Mouse (Mus musculus) midbrain, embryonic 15.5 days (tissue): Measurements from ENCODE around the gene Ctsd. TPM values are rescaled to one million over a fixed set of nuclear protein-coding genes. Genes with fewer than 3 reads are reported as not detected.
A peak's percentile ranks its signal among the peaks of the same experiment; 100 is the strongest.

ENCODE experiments used
- ATAC-seq: fragments of 200-750 bp; cut with Nextera tagmentation; replicated peaks from 2 replicates; pipeline ENCODE4 v1.8.0; 2017; ENCODE audit warnings: moderate TSS enrichment
- H3K27ac ChIP-seq: fragments of 300-500 bp; sonication (generic); 2 replicates; pipeline ENCODE4 v1.5.1; 2015; ENCODE audit warnings: mild to moderate bottlenecking, inconsistent platforms
- H3K27me3 ChIP-seq: fragments of 300-500 bp; sonication (generic); replicated peaks from 2 replicates; pipeline ENCODE4 v1.6.1; 2015; ENCODE audit warnings: inconsistent platforms
- H3K36me3 ChIP-seq: fragments of 300-500 bp; sonication (generic); replicated peaks from 2 replicates; pipeline ENCODE4 v1.6.1; 2015; ENCODE audit warnings: inconsistent platforms
- H3K4me1 ChIP-seq: fragments of 300-500 bp; sonication (generic); 2 replicates; pipeline ENCODE4 v1.6.1; 2015; ENCODE audit warnings: inconsistent platforms
- H3K4me2 ChIP-seq: fragments of 300-500 bp; sonication (generic); 2 replicates; pipeline ENCODE4 v1.6.1; 2015; ENCODE audit warnings: inconsistent platforms, mild to moderate bottlenecking, moderate library complexity
- H3K4me3 ChIP-seq: fragments of 300-500 bp; sonication (generic); 2 replicates; pipeline ENCODE4 v1.5.1; 2015; ENCODE audit warnings: mild to moderate bottlenecking, inconsistent platforms
- H3K9ac ChIP-seq: fragments of 300-500 bp; sonication (generic); 2 replicates; pipeline ENCODE4 v1.6.1; 2015; ENCODE audit warnings: mild to moderate bottlenecking, inconsistent platforms
- H3K9me3 ChIP-seq: fragments of 300-500 bp; sonication (generic); 2 replicates; pipeline ENCODE4 v1.6.1; 2016; ENCODE audit warnings: inconsistent platforms
- WGBS: fragments of 180-500 bp; shearing (Covaris S2); methylation state at CpG from one replicate; pipeline ENCODE4 v1.1.7; 2015; ENCODE audit warnings: mixed read lengths; 5-methylcytosine and 5-hydroxymethylcytosine counted together
- polyA plus RNA-seq: library from polyadenylated mRNA; unstranded; fragments of >200 nt; fragmentation: Nextera tagmentation; extraction: Ambion mirVana; gene quantifications from 2 replicates; pipeline ENCODE4 v1.2.1, GENCODE M21; 2015

The Ctsd gene
- polyA plus RNA-seq, 1 experiment from 2014 or later: 254 TPM

DNA sequence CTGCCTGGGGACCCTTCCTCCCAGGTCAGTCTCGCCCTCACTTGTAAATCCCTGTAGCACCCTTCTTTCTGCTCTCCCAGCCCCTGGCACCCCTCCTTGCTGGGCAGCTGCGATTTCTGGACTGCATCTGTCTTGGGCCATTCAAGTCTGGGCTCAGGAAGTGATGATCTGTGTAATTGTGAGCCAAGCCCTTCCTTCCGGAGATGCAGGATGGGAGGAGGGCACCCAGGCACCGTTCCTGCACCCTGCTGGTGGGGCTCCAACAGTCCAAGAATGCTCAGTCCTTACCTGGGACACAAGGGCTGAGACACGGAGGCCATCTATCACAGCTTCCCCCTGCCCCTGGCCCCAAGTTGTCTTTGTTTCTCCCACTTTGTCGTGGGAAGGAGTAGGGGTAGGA, 18.0 kb downstream of the Ctsd start:
- H3K4me2 ChIP-seq: no peak overlapping the region
- ATAC-seq: no peak
- H3K27me3 ChIP-seq: peaks cover 27% of the 10 kb centered on the region
- no peak overlapping the region for H3K9ac ChIP-seq
- peaks cover 10% of the 10 kb centered on the region for H3K4me1 ChIP-seq
- H3K9me3 ChIP-seq: no peaks in the 10 kb centered on the region
- WGBS: 76% methylated on average over 6 of the region's 6 CpGs
- H3K27ac ChIP-seq: no peak overlapping the region
- H3K4me3 ChIP-seq: no peak overlapping the region
- H3K36me3 ChIP-seq: no peaks in the 10 kb centered on the region

DNA sequence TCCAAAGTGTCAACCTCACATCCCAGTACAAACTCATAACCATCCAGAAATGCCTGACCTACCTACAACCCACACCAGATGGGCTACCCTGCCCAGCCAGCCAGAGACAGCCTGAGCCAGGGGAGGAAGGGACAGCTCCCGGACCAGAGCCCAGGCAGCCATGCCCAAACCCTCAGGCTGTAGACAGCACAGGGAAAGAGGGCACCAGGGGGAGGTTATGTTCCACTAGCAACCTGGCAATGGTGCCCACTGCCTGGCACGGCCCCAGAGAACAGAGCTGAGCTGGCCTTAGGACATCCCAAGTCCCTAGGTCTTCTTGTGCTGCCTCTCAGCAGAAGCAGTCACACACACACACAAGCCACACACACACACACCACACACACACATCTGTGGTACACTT, 19.0 kb downstream of the Ctsd start:
- no peaks in the 10 kb centered on the region for H3K9me3 ChIP-seq
- H3K9ac ChIP-seq: no peak overlapping the region
- ATAC-seq: no peak
- H3K36me3 ChIP-seq: no peaks in the 10 kb centered on the region
- no peak overlapping the region for H3K27ac ChIP-seq
- peaks cover 27% of the 10 kb centered on the region for H3K27me3 ChIP-seq
- no peak overlapping the region for H3K4me2 ChIP-seq
- no peak overlapping the region for H3K4me3 ChIP-seq
- WGBS: 82% methylated on average over 2 of the region's 2 CpGs
- peaks cover 10% of the 10 kb centered on the region for H3K4me1 ChIP-seq

DNA sequence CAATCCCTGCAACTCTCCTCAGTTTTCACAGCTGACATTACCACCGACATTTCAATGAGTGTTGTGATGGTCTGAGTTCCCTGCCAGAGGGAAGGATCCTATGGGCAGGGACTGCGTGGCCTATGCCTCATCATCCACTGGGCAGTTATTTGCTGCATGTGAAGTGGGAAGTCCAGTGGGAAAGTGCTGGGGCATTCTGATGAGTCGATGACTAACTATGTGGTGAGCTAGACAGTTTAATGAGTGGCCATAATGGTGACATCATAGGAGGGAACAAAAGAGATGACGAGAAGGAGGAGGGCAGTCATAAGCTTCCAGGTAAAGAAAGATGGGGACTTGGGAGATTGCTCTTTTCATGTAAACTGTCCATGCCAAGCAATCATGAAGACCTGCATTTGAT, 24.7 kb downstream of the Ctsd start:
- H3K27ac ChIP-seq: no peak overlapping the region
- no peak for ATAC-seq
- H3K36me3 ChIP-seq: no peaks in the 10 kb centered on the region
- H3K4me2 ChIP-seq: no peak overlapping the region
- 80% methylated on average over 4 of the region's 4 CpGs for WGBS
- H3K9me3 ChIP-seq: no peaks in the 10 kb centered on the region
- H3K9ac ChIP-seq: no peak overlapping the region
- no peaks in the 10 kb centered on the region for H3K27me3 ChIP-seq
- H3K4me1 ChIP-seq: no peaks in the 10 kb centered on the region
- no peak overlapping the region for H3K4me3 ChIP-seq

DNA sequence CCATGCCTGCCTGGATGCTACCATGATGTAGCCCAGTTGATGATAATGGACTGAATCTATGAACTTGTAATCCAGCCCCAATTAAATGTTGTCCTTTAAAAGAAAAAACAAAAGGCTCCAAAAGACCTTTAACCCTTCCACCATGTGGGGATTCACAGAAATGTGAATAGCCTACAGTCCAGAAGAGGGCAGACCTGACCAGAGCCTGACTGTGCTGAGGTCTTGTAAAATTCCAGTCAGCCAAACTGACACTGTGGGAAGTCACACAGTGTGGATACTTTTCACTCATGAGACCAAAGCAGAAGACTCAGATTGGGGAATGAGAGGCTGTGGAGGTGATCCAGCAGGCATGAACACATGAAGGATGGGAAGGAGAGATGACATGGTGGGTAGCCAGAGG, 27.1 kb downstream of the Ctsd start:
- no peak for ATAC-seq
- no peaks in the 10 kb centered on the region for H3K9me3 ChIP-seq
- H3K27me3 ChIP-seq: no peaks in the 10 kb centered on the region
- no peak overlapping the region for H3K27ac ChIP-seq
- H3K4me2 ChIP-seq: no peak overlapping the region
- H3K36me3 ChIP-seq: no peaks in the 10 kb centered on the region
- no peaks in the 10 kb centered on the region for H3K4me1 ChIP-seq
- H3K9ac ChIP-seq: no peak overlapping the region
- no peak overlapping the region for H3K4me3 ChIP-seq

DNA sequence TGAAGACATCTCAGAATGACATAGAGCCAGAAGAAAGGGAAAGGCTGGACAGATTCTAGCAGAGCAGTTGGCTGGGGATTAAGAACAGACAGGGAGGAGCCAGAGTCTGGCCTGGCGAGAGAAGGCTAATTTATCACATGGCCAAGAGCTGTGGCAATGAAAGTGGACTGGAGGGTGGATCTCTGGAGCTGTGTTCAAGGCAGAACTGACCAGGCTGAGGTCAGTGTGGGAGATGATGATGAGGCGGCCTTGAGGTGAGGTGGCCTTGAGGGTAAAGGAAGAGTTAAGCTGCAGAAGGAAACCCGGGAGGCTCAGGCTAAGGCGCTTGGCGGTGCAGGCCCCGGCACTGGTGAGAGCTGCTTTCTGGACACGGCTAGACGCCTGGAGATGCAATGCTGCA, 28.7 kb downstream of the Ctsd start:
- no peaks in the 10 kb centered on the region for H3K27me3 ChIP-seq
- H3K9me3 ChIP-seq: no peaks in the 10 kb centered on the region
- no peak overlapping the region for H3K27ac ChIP-seq
- no peak overlapping the region for H3K4me3 ChIP-seq
- no peaks in the 10 kb centered on the region for H3K4me1 ChIP-seq
- H3K9ac ChIP-seq: no peak overlapping the region
- ATAC-seq: no peak
- H3K4me2 ChIP-seq: no peak overlapping the region
- 70% methylated on average over 8 of the region's 8 CpGs for WGBS
- no peaks in the 10 kb centered on the region for H3K36me3 ChIP-seq

DNA sequence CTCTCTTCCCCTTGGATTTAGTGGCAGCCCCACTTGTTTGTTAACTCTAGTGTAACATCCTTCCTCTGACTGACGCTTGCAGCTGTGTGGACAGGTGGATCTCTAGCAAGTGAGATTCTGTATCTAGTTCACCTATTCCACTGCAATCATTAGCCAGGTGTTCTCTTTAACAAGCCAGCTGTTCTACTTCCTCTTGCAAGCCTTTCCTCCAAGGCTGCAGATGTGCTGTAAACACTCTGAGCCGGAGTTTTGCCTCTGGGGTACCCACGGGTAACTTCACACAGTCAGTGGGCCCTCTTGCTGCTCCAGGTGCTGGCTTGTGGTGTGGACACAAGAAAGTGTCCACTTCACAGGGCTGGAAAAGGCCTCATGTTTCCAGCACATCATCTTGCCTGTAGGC, 30.3 kb downstream of the Ctsd start:
- Histone ChIP-seq H3K36me3 (no peaks in the 10 kb centered on the region), H3K9ac (no peak overlapping the region), H3K27me3 (no peaks in the 10 kb centered on the region), H3K4me2 (no peak overlapping the region), H3K9me3 (no peaks in the 10 kb centered on the region), H3K4me1 (no peaks in the 10 kb centered on the region), H3K4me3 (no peak overlapping the region), H3K27ac (no peak overlapping the region)
- no peak for ATAC-seq
- WGBS: 89% methylated on average over 3 of the region's 3 CpGs

DNA sequence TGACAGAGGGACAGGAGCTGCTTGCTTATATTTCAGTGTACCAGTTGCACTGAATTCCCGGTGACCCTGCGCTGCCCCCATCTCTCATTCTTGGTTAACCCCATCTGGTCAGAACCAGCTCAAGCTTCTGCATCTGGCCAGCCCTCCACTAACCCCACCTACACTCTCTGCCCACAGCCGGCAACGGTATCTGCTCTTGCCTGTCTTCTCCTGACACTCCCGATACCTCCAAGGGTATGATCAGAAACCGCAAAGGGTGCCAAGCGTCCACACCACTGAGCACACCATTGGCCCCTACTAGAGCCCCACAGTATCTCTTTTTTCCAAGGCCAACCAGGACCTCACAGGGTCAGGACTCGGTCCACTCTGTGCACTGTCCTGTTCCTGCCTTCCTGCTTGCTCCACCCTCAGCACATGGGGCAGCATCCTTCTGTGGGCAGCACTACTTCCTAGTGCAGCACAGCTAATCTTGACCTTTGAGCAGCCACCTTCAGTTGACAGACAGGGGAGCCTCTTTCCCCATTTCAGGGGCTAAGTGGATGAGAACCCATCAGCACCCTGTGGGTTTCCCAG, 33.1 kb downstream of the Ctsd start:
- no peaks in the 10 kb centered on the region for H3K9me3 ChIP-seq
- no peaks in the 10 kb centered on the region for H3K27me3 ChIP-seq
- H3K27ac ChIP-seq: no peak overlapping the region
- 79% methylated on average over 8 of the region's 8 CpGs for WGBS
- no peak overlapping the region for H3K4me2 ChIP-seq
- no peak for ATAC-seq
- H3K4me1 ChIP-seq: no peaks in the 10 kb centered on the region; the same call in 1 of the 2 replicates
- H3K4me3 ChIP-seq: no peak overlapping the region
- H3K9ac ChIP-seq: no peak overlapping the region
- no peaks in the 10 kb centered on the region for H3K36me3 ChIP-seq

DNA sequence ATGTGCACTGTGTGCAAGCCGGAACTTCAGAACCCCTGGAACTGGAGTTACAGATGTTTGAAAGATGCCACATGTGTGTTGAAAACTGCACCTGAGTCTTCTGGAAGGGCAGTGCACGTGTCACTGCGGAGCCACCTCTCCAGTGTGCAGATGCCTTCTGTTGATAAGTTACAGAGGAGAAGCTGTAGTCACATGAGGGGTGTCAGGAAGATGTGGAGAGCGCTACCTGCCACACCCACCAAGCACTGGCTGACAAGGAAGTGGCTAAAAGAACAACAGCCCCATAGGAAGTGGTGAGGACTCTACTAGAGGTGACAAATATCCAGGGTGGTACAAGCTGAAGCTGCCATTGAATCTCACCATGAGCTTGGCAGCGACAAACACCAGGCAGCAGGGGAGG, 34.0 kb downstream of the Ctsd start:
- no peak overlapping the region for H3K4me2 ChIP-seq
- WGBS: 73% methylated on average over 5 of the region's 5 CpGs
- H3K27me3 ChIP-seq: no peaks in the 10 kb centered on the region
- no peak overlapping the region for H3K4me3 ChIP-seq
- no peak overlapping the region for H3K27ac ChIP-seq
- no peak for ATAC-seq
- H3K9me3 ChIP-seq: no peaks in the 10 kb centered on the region
- no peak overlapping the region for H3K9ac ChIP-seq
- no peaks in the 10 kb centered on the region for H3K36me3 ChIP-seq
- H3K4me1 ChIP-seq: peaks cover 5% of the 10 kb centered on the region

DNA sequence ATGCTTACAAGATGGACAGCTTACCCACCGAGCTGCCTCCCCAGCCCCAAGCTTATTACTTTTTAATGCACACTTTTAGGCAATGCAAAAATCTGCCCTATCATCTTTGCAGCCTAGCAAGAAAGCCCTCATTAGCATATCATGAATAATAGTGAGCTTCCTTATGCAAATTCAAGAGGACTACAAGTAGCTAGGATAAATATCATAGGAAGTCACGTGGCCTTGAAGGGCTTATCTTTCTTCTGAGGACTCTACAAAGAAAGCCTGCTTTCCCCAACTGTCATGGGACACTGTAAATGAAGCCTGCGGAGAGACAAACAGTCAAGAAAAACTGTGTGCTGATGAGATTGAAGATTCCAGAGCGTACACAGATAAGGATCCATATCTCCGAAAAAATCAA, 36.3 kb downstream of the Ctsd start:
- H3K27ac ChIP-seq: peak overlapping the region; percentile 54; the same call in 1 of the 2 replicates
- no peaks in the 10 kb centered on the region for H3K9me3 ChIP-seq
- WGBS: 44% methylated on average over 5 of the region's 5 CpGs
- no peaks in the 10 kb centered on the region for H3K36me3 ChIP-seq
- H3K9ac ChIP-seq: no peak overlapping the region
- H3K4me3 ChIP-seq: no peak overlapping the region
- H3K4me2 ChIP-seq: no peak overlapping the region
- no peaks in the 10 kb centered on the region for H3K27me3 ChIP-seq
- ATAC-seq: peak; percentile 58
- peaks cover 5% of the 10 kb centered on the region for H3K4me1 ChIP-seq

DNA sequence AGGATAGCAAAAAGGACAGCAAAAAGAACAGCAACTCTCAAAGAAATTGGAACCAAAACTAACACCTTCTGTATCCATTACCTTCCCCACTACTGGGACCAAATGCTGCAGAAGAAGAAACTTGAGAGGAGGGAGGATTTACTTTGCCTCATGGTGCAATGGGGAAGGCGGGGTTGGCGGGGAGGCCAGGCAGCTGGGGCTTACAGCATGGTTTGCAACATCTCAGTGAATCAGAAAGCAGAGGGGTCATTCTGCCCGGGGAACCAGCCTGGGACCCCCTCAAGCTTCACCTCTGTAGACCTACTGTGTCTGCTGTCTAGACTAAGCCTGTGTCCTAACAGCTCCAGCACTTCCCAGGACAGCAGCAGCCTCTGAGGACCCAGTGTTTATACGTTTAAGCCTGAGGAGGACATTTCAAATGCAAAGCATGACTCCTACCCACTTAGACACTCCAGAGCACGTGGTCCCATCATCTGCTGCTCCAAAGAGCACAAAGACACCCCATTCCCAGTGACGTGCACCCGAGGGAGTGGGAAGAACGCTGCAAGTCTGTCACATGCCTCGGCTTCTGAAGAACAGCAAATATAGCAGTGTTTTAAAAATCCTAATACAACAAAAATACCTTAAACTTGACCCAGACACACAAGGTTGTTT, 38.4 kb downstream of the Ctsd start:
- Histone ChIP-seq H3K27ac (peak overlapping the region; percentile 59), H3K4me2 (no peak overlapping the region), H3K4me3 (no peak overlapping the region), H3K9me3 (no peaks in the 10 kb centered on the region), H3K4me1 (peaks cover 5% of the 10 kb centered on the region), H3K36me3 (no peaks in the 10 kb centered on the region), H3K27me3 (no peaks in the 10 kb centered on the region), H3K9ac (no peak overlapping the region)
- 19% methylated on average over 9 of the region's 9 CpGs for WGBS
- peak; percentile 76; the same call in 1 of the 2 replicates for ATAC-seq

DNA sequence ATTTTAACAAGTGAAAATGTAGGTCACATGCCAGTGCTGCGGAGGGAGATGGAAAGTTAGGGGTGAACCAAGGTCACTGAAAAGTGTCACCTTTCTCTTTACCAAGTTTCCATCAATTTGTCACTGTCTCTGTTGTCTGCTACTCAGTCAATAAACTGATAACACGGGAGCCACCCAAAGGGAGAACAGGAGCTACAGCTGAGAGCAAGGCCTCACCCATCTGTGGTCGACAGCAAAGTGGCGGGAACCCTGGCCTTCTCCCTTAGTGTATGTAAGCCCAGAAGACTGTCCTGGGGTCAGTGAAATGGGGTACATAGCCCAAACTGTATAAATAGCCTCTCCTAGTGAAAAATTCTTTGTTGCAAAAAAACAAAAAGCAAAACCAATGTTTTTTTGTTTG, 40.3 kb downstream of the Ctsd start:
- ATAC-seq: no peak
- WGBS: 89% methylated on average over 4 of the region's 4 CpGs

DNA sequence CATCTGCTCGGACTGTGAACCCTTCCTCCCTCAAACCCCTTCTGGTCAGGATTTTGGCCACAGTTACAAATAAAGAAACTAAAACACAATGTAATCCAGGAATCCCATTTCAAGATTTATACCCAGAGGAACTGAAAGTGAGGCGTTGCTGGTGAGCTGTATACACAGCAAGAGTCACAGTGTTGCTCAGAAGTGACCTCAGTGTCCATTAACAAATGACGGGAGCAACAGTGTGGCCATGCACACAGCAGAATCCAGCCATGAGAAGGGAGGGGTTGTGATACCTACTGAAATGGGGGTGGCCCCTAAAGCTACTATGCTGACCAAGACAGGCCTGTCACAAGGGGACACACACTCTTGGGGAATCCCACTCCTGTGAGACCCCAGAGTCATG, 45.6 kb downstream of the Ctsd start:
- Histone ChIP-seq H3K9ac (no peak overlapping the region), H3K4me2 (no peak overlapping the region), H3K9me3 (no peaks in the 10 kb centered on the region), H3K27ac (no peak overlapping the region), H3K4me3 (no peak overlapping the region), H3K4me1 (no peaks in the 10 kb centered on the region), H3K27me3 (no peaks in the 10 kb centered on the region), H3K36me3 (no peaks in the 10 kb centered on the region)
- WGBS: 80% methylated on average over 3 of the region's 3 CpGs
- ATAC-seq: no peak

More for the DNA sequence above, 40.3 kb downstream of the Ctsd start:
- no peak overlapping the region for H3K27ac ChIP-seq
- no peak overlapping the region for H3K4me2 ChIP-seq
- H3K4me3 ChIP-seq: no peak overlapping the region
- H3K9me3 ChIP-seq: no peaks in the 10 kb centered on the region
- peaks cover 5% of the 10 kb centered on the region for H3K4me1 ChIP-seq
- H3K27me3 ChIP-seq: no peaks in the 10 kb centered on the region
- no peak overlapping the region for H3K9ac ChIP-seq
- H3K36me3 ChIP-seq: no peaks in the 10 kb centered on the region

DNA sequence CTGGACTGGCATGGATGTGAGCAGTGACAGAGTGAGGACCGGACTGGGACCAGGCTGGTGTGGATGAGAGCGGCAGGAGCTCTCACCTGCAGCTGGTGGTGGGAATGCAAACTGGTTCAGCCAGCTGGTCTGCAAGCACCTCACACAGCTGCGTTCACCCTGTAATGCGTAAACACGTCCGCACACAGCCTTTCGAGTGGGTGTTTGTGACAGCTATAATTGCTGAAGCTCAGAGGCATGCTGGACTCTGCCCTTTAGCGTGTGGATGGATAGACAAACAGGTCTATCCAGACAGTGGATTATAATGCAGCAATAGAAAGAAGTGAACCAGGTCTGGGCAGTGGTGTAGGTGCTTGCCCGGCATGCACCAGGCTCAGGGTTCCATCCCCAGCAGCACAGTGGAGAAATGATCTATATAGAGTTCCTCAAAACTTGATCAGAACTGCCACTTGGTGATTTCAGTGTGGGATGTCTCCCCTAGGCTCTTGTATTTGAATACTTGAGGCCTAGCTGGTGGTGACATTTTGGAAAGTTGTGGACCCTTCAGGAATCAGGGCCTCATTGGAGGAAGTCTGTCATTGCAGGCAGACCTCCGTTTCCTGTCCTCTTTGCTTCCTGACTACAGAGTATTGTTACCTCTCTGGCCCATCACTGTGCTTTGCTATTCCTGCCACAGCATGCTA, 46.1 kb downstream of the Ctsd start:
- no peak for ATAC-seq
- H3K9ac ChIP-seq: no peak overlapping the region
- no peak overlapping the region for H3K4me3 ChIP-seq
- H3K4me1 ChIP-seq: no peaks in the 10 kb centered on the region
- H3K27ac ChIP-seq: no peak overlapping the region
- H3K4me2 ChIP-seq: no peak overlapping the region
- H3K9me3 ChIP-seq: no peaks in the 10 kb centered on the region
- H3K27me3 ChIP-seq: no peaks in the 10 kb centered on the region
- 87% methylated on average over 10 of the region's 10 CpGs for WGBS
- no peaks in the 10 kb centered on the region for H3K36me3 ChIP-seq
